Mouse (Mus musculus) bone marrow, adult 2 months (tissue): ENCODE data around the gene Apom.

ENCODE experiments used
- CTCF ChIP-seq: fragments of 200-500 bp; IDR thresholded peaks from 2 replicates; pipeline ENCODE4 v1.5.1; 2011; ENCODE audit warnings: low read length, control low read depth; ENCODE audit not compliant: control insufficient read depth, insufficient read depth
- POLR2A ChIP-seq: fragments of 200-500 bp; IDR thresholded peaks from 2 replicates; pipeline ENCODE4 v1.6.1; 2011; ENCODE audit warnings: low read depth, mild to moderate bottlenecking, control low read depth, low read length, borderline replicate concordance; ENCODE audit not compliant: control insufficient read depth

GRCm38 (mm10) chr17:35156461-35157200 is 24.8 kb upstream of the Apom start:
- no peak for TF ChIP-seq CTCF
- TF ChIP-seq POLR2A: no peak
